Mouse (Mus musculus): Measurements from ENCODE around the gene Gpx6.

The Gpx6 gene

DNA sequence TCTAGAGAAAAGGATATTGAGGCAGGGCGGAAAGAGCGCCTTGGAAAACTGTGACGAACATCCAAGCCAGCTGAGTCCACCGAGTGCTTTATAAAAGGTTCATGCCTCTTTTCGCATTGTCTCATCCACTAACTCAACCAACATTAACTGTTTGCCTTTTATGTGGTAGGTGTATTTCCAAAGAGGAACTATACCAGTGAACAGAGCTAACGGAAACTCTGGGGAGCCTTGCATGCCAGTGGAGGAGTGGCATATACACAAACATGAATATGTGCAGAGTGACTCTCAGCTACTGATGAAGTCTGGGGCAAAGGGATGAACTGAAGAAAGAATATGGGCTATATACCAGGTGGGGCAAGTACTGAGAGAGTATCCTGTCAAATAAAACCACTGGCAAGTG is 11.5 kb downstream of the Gpx6 start:
- DNase-seq (ENCODE audit: low spot score) = no peak

DNA sequence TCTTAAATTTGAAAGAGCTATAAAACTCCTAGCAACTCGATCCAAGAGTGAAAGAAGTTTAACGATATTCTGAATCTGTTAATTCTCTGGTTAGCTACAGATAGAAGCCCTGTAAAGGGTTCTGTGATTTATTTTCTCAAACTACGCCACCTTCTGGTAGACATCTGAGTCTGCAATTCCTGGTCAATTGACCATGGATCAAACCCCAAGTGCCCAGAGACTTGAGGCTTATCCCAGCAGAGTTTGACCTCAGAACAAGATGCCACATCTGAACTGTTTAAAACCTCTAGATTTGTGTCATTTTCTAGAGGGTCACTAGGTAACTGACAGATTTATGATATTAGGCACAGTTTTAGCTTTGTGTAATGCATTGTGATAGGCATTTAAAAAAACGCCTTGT is 14.3 kb downstream of the Gpx6 start:
- peak; percentile 40 for DNase-seq (ENCODE audit: low spot score)

DNA sequence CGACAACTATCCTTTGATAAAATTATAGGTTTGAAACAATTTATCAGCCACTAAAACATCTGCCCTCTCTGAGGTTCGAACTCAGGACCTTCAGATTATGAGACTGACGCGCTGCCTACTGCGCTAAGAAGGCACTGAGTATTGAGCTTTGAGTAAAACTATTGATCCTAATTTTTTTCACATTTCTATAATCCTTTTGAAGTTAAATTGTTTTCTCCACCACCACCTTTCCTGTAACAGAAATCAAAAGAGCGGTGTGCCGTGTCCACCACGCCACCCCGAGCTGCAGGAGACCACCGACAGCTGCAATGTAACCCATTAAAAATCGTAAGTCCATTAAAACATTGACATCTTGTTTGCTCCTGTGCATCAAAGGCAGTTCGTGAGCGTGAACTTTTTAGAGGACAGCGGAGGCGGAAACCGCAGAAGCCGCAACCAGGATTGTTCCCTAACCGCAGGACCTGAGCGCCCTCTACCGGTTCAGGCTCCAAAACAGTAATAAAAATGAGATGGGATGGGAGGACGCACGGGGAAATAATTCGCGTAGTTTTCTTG is 14.8 kb downstream of the Gpx6 start:
- DNase-seq (ENCODE audit: low spot score) = peak; percentile 82

DNA sequence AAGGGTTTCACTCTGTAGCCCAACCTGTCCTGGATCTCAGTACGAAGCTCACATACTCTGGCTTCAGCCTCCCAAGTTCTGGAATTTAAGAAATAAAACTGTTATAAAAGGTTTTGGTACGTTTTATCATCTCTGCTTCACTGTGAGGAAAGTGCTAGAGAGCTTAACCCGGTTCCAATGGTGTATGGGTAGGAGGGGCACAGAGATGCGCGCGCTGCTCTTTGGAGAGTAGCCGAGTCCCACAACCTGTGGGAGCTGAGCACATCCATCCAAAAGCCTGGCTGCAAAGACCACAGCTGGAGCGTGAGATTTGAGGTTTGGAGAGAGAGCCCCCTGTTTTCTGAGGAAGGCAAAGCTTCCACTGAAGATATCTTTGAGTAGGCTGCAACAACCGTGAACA is 15.5 kb downstream of the Gpx6 start:
- DNase-seq (ENCODE audit: low spot score) = no peak

DNA sequence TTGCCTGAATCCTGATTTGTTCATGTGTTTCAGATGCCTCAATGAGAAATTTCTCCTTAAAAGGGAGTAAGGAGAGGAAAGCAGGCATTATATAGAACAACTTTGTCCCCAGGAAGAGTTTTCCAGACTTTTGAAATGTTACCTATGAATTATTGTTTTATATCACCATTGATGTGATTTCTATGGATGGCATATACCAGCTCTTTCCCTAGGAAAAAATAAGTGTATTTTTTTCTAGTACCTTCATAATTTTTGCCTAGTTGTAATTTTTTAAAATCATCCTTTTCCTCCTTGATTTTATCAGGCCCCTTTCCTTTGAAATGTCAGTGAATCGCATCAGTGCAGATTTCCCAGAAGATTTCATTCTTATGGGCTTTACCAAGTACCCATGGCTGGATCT is 34.7 kb downstream of the Gpx6 start, which contains the start of gene Olfr1367:
TSS of gene Olfr1367 (plus strand) at position 301 of the 400 bp plus-strand sequence.
- DNase-seq (ENCODE audit: low spot score) = no peak

DNA sequence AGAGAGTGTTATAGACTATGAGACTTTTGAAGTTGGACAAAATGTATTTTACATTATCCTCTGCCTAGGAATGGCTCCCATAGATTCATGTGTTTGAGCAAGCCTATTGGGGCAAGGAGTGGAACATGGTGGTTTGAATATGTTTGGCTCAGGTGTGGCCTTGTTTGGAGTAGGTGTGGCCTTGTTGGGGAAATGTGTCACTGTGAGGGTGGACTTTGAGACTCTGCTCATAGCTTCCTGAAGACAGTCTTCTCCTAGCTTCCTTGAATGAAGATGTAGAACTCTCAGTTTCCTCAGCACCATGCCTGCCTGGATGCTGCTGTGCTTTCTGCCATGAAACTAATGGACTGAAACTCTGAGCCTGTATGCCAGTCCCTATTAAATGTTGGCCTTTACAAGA is 38.7 kb downstream of the Gpx6 start:
- DNase-seq (ENCODE audit: low spot score) = no peak

DNA sequence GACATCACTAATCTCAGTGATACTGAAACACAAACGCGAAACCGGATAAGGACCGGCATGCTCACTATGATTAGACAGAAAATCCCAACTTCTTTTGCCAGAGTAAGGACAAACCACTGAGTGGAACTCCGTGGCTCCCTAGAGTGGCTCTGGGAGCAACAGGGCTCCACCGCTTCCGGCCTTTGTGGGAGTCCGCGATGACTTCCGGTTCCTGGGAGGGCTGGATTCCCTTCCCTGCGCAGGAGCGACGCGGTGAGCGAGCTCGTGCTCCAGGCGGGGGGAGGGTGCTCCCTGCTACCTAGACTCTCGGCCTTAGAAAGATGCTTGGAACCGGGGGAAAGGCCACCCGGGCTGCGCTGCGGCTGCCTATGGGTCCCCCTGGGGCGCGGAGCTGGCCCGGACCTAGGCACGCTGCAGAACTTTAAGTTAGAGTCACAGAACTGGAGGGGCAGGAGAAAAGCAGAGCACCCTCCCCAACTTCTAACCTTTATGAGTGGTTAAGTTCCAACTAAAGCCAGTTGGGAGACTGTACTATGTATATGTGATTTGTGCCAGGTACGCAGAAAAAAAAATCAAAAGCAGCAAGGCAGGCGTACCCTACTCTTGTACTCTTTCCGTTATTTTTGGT is 50.8 kb downstream of the Gpx6 start, which contains the start of gene Zscan12:
TSS of gene Zscan12 (plus strand) at position 200 of the 628 bp plus-strand sequence.
- peak; percentile 96 for DNase-seq (ENCODE audit: low spot score)

DNA sequence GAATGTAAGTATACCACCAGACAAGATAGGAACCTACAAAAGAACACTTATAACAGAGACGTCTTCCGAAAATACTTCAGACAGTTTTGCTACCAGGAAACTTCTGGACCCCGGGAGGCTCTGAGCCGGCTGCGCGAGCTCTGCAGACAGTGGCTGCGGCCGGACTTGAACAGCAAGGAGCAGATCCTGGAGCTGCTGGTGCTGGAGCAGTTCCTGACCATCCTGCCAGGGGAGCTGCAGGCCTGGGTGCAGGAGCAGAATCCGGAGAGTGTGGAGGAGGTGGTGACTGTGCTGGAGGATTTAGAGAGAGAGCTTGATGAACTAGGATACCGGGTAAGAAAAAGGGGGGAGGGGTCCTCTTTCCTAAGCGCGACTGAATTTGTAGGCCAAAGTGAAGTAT is 51.8 kb downstream of the Gpx6 start:
- no peak for DNase-seq (ENCODE audit: low spot score)

DNA sequence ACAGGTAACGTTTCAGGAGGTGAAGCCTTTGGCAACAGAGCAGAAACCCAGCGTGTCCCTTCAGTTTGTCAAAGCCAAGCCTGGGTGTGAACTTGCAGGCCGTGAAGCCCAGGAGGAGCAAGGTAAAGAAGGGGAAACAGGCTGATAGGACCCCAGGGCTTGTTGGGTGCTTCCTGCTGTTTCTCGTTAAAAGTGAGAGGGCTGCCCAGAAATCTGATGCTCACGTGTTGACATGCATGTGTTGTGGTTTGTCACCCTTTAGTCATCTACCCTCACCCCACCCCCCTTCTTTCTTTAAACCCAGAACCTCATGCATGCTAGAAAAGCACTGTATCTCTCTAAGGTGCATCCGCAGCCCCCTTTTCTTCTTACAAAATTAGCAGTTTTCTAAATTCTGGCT is 54.7 kb downstream of the Gpx6 start:
- DNase-seq (ENCODE audit: low spot score) = no peak
